Mouse (Mus musculus): ENCODE data around the gene Ntn3.
A peak's percentile ranks its signal among the peaks of the same experiment; 100 is the strongest.

Ntn3 gene

GRCm38 (mm10) chr17:24209043-24209915 is at the start of gene Ntn3:
Gene Ntn3 (minus strand): TSS chr17:24209531.
- DNase-seq (ENCODE audit: low read depth), result peak; percentile 85

GRCm38 (mm10) chr17:24258981-24259380 is 49.6 kb upstream of the Ntn3 start:
- no peak for DNase-seq (ENCODE audit: low read depth)

GRCm38 (mm10) chr17:24252329-24252728 is 43.0 kb upstream of the Ntn3 start:
- DNase-seq (ENCODE audit: low read depth), result no peak

- DNase-seq (ENCODE audit: low read depth), result peak; percentile 96
Observed at GRCm38 (mm10) chr17:24251320-24252069, 42.2 kb upstream of the Ntn3 start, which contains the start of gene Ccnf. Gene Ccnf (minus strand): TSS chr17:24251484.

GRCm38 (mm10) chr17:24250988-24251319 is 41.6 kb upstream of the Ntn3 start:
- DNase-seq (ENCODE audit: low read depth), result no peak

GRCm38 (mm10) chr17:24248641-24249040 is 39.3 kb upstream of the Ntn3 start:
- no peak for DNase-seq (ENCODE audit: low read depth)

GRCm38 (mm10) chr17:24244061-24244460 is 34.7 kb upstream of the Ntn3 start:
- no peak for DNase-seq (ENCODE audit: low read depth)

GRCm38 (mm10) chr17:24243311-24243969 is 34.1 kb upstream of the Ntn3 start:
- no peak for DNase-seq (ENCODE audit: low read depth)

GRCm38 (mm10) chr17:24236921-24237320 is 27.6 kb upstream of the Ntn3 start:
- no peak for DNase-seq (ENCODE audit: low read depth)

GRCm38 (mm10) chr17:24236479-24236878 is 27.1 kb upstream of the Ntn3 start:
- no peak for DNase-seq (ENCODE audit: low read depth)

GRCm38 (mm10) chr17:24227941-24228340 is 18.6 kb upstream of the Ntn3 start:
- no peak for DNase-seq (ENCODE audit: low read depth)

- no peak for DNase-seq (ENCODE audit: low read depth)
Observed at GRCm38 (mm10) chr17:24226721-24227120, 17.4 kb upstream of the Ntn3 start.

- DNase-seq (ENCODE audit: low read depth), result peak; percentile 75
Observed at GRCm38 (mm10) chr17:24225851-24226250, 16.5 kb upstream of the Ntn3 start.

- no peak for DNase-seq (ENCODE audit: low read depth)
Observed at GRCm38 (mm10) chr17:24224741-24225140, 15.4 kb upstream of the Ntn3 start.

- DNase-seq (ENCODE audit: low read depth), result no peak
Observed at GRCm38 (mm10) chr17:24223513-24223912, 14.2 kb upstream of the Ntn3 start.

- no peak for DNase-seq (ENCODE audit: low read depth)
Observed at GRCm38 (mm10) chr17:24222653-24223052, 13.3 kb upstream of the Ntn3 start.

GRCm38 (mm10) chr17:24220435-24221411 is 11.4 kb upstream of the Ntn3 start, which contains the start of gene Tedc2:
Gene Tedc2 (minus strand): TSS chr17:24220851.
- DNase-seq (ENCODE audit: low read depth), result peak; percentile 92

- no peak for DNase-seq (ENCODE audit: low read depth)
Observed at GRCm38 (mm10) chr17:24216836-24217235, 7.5 kb upstream of the Ntn3 start.

GRCm38 (mm10) chr17:24213186-24213585 is 3.9 kb upstream of the Ntn3 start:
- DNase-seq (ENCODE audit: low read depth), result no peak

- DNase-seq (ENCODE audit: low read depth), result no peak
Observed at GRCm38 (mm10) chr17:24212441-24213018, 3.2 kb upstream of the Ntn3 start.

Measured in c-Kit-positive CD71-positive TER-119-negative erythroid progenitor cells, embryonic 14.5 days (primary cell).